Mouse (Mus musculus) frontal cortex, postnatal 25 days (tissue): ENCODE measurements around the gene Slc4a5.
A peak's percentile ranks its signal among the peaks of the same experiment; 100 is the strongest.
"Not testable (repeated sequence)": the region's sequence is repeated elsewhere in the genome, so short reads cannot be mapped to it uniquely, and the experiment has no call there.

ENCODE experiments used
- DNase-seq, 2 experiments: peaks; one replicate each; pipeline ENCODE4 v3.0.0; 2022; ENCODE audit warnings: low spot score in 2 of 2

Slc4a5 gene

GRCm38 (mm10) chr6:83309017-83309416, 89.4 kb downstream of the Slc4a5 start:
- DNase-seq = no peak

GRCm38 (mm10) chr6:83311206-83311605, 91.6 kb downstream of the Slc4a5 start:
- no peak for DNase-seq

GRCm38 (mm10) chr6:83312021-83312420, 92.4 kb downstream of the Slc4a5 start:
- no peak for DNase-seq

- no peak for DNase-seq
Observed at GRCm38 (mm10) chr6:83312514-83312913, 92.9 kb downstream of the Slc4a5 start.

GRCm38 (mm10) chr6:83315293-83315692, 95.7 kb downstream of the Slc4a5 start:
- no peak for DNase-seq

GRCm38 (mm10) chr6:83316022-83316421, 96.4 kb downstream of the Slc4a5 start:
- no peak for DNase-seq

- peak; percentile 79 to 83 for DNase-seq
Observed at GRCm38 (mm10) chr6:83317108-83317741, 97.6 kb downstream of the Slc4a5 start.

- no peak for DNase-seq
Observed at GRCm38 (mm10) chr6:83321927-83322326, 102.3 kb downstream of the Slc4a5 start.

GRCm38 (mm10) chr6:83322794-83323193, 103.2 kb downstream of the Slc4a5 start:
- no peak for DNase-seq

- DNase-seq = no peak
Observed at GRCm38 (mm10) chr6:83323652-83324419, 104.2 kb downstream of the Slc4a5 start.

- DNase-seq = peak; percentile 89
Observed at GRCm38 (mm10) chr6:83325525-83326393, 106.1 kb downstream of the Slc4a5 start, which contains the start of the genes Mthfd2 and Mob1a. Gene Mthfd2, minus strand, starts transcription at chr6:83325908. Gene Mob1a, plus strand, starts transcription at chr6:83326016.

- no peak for DNase-seq
Observed at GRCm38 (mm10) chr6:83326394-83326736, 106.7 kb downstream of the Slc4a5 start.

- no peak for DNase-seq
Observed at GRCm38 (mm10) chr6:83326761-83327160, 107.1 kb downstream of the Slc4a5 start.

- no peak for DNase-seq
Observed at GRCm38 (mm10) chr6:83327591-83328190, 108.1 kb downstream of the Slc4a5 start.

- no peak for DNase-seq
Observed at GRCm38 (mm10) chr6:83341387-83341786, 121.8 kb downstream of the Slc4a5 start.

- DNase-seq = no peak
Observed at GRCm38 (mm10) chr6:83342957-83343356, 123.3 kb downstream of the Slc4a5 start.

- DNase-seq = not testable (repeated sequence)
Observed at GRCm38 (mm10) chr6:83345285-83345684, 125.7 kb downstream of the Slc4a5 start.

- DNase-seq = no peak
Observed at GRCm38 (mm10) chr6:83347916-83348315, 128.3 kb downstream of the Slc4a5 start.

- DNase-seq = no peak
Observed at GRCm38 (mm10) chr6:83348873-83349272, 129.2 kb downstream of the Slc4a5 start, which contains the start of gene Bola3. Gene Bola3, plus strand, starts transcription at chr6:83349147.

GRCm38 (mm10) chr6:83349274-83349958, 129.8 kb downstream of the Slc4a5 start:
- DNase-seq = peak; percentile 83 to 89

- DNase-seq = no peak
Observed at GRCm38 (mm10) chr6:83350172-83350571, 130.5 kb downstream of the Slc4a5 start.
